ENCODE assay signal across 24 mouse cellular contexts in the genomic region with DNA sequence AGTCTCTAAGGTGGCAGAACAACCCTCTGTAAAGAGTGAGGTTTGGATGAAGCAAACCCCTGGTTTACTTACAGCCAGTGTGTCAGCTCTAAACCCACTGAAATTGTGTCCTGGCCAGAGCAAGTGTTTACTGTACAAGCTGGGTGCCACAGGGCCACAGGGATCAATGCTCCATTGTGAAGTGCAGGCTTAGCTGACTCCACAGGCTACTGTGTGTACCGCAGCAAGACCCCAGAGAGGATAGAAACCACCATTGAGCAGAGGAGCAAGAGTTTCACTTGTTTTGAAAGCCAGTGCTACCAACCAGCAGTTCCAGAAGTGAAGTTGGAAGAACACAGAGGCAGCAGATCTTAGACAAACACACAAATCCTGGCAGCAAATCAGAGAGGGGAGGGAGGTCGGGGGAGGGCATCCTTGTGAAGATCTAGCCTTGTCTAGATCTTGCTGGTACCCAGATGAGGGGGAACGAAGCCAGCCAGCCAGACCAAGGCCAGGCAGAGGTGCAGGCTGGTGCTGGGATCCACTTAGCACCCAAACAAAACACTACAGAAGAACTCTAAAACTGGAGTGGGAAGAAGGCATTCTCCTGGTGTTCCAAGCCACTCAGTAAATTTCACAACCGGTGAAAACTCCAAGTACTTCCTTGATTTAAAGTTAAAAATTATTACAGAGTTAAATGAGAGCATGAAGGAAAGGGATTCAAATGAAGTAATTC. TPM values are rescaled to one million over a fixed set of nuclear protein-coding genes. Genes with fewer than 3 reads are reported as not detected.
DNase-seq lines count a peak whose midpoint lies in the region; ATAC-seq and TF ChIP-seq lines count a peak whose summit lies in the region.
"Had no signal": no experiment of that assay in that cellular context is flagged by ENCODE, and none has a peak within 500 bp of the region (broad histone marks: within the 10 kb centered on the region; RNA-seq: fewer than 3 reads in every experiment).

No protein-coding gene starts in this region.

- H3K4me3 ChIP-seq in layer of hippocampus, adult 2 months = no peak overlapping the region
- no peak overlapping the region for H3K4me3 ChIP-seq in lung, postnatal 0 days (ENCODE audit: low read depth, low read length)
- H3K4me3 ChIP-seq: embryonic facial prominence, embryonic 12.5 days; erythroblast, embryonic 14.5 days; hindbrain, embryonic 10.5 days; kidney, embryonic 15.5 days; liver, embryonic 12.5 days; midbrain, embryonic 12.5 days; neural tube, embryonic 15.5 days had no signal

- no peaks in the 10 kb centered on the region for H3K27me3 ChIP-seq in lung, postnatal 0 days (replicated peaks; ENCODE audit: insufficient read depth, low read length)
- H3K27me3 ChIP-seq: embryonic facial prominence, embryonic 12.5 days; kidney, embryonic 15.5 days; liver, embryonic 12.5 days; midbrain, embryonic 12.5 days; neural tube, embryonic 15.5 days had no signal

- H3K4me1 ChIP-seq in lung, postnatal 0 days (ENCODE audit: insufficient read depth, low read depth, low read length) = peaks cover 6% of the 10 kb centered on the region; the same call in 1 of the 2 replicates
- H3K4me1 ChIP-seq: embryonic facial prominence, embryonic 12.5 days; kidney, embryonic 15.5 days; liver, embryonic 12.5 days; neural tube, embryonic 15.5 days had no signal

- H3K36me3 ChIP-seq in lung, postnatal 0 days (ENCODE audit: insufficient read depth, low read length) = no peaks in the 10 kb centered on the region
- H3K36me3 ChIP-seq: embryonic facial prominence, embryonic 12.5 days; hindbrain, embryonic 10.5 days; kidney, embryonic 15.5 days; liver, embryonic 12.5 days; midbrain, embryonic 12.5 days; neural tube, embryonic 15.5 days had no signal

- no peaks in the 10 kb centered on the region for H3K9me3 ChIP-seq in lung, postnatal 0 days (ENCODE audit: low read length)
- H3K9me3 ChIP-seq: embryonic facial prominence, embryonic 12.5 days; hindbrain, embryonic 10.5 days; kidney, embryonic 15.5 days; liver, embryonic 12.5 days; midbrain, embryonic 12.5 days; neural tube, embryonic 15.5 days had no signal

- DNase-seq in layer of hippocampus, adult 2 months (ENCODE audit: low spot score in 2 of 2) = no peak
- no peak for DNase-seq in layer of hippocampus, postnatal 36 days
- DNase-seq in right cerebral cortex, postnatal 10 days (ENCODE audit: low spot score in 2 of 2) = peak; percentile 34 to 36
- DNase-seq in right cerebral cortex, postnatal 25 days = no peak
- peak; percentile 84 for DNase-seq in lung, postnatal 0 days (ENCODE audit: low spot score)
- DNase-seq in embryo, embryonic 10.5 days (ENCODE audit: low spot score) = no peak
- DNase-seq: B cell, adult 2 months; cerebellum, adult 8-10 months; gastrocnemius, postnatal 14 days; kidney, postnatal 4 days; right cerebral cortex, adult 18-20 months; thymus, adult 18-20 months had no signal

- ATAC-seq in lung, postnatal 0 days = peak; percentile 92
- no peak for ATAC-seq in monocyte, adult 5-6 weeks (replicated peaks; ENCODE audit: insufficient number of reproducible peaks, low FRiP score, low TSS enrichment, poor library complexity, severe bottlenecking)
- ATAC-seq: forebrain, embryonic 14.5 days; hindbrain, postnatal 0 days; intestine, postnatal 0 days; liver, embryonic 12.5 days had no signal

- peak; percentile 88 for TF ChIP-seq EP300 in lung, postnatal 0 days (IDR thresholded peaks at IDR 0.05)

- 40% methylated on average over 4 of the region's 4 CpGs for WGBS in lung, postnatal 0 days

- no peak for TF ChIP-seq CTCF in layer of hippocampus, adult 2 months (conservative IDR thresholded peaks at IDR 0.05)
- TF ChIP-seq CTCF in lung, postnatal 0 days (IDR thresholded peaks at IDR 0.05) = no peak

- H3K27ac ChIP-seq in layer of hippocampus, adult 2 months = peak overlapping the region; percentile 39
- H3K27ac ChIP-seq in lung, postnatal 0 days (ENCODE audit: low read length) = peak overlapping the region; percentile 71
- H3K27ac ChIP-seq: embryonic facial prominence, embryonic 12.5 days; hindbrain, embryonic 10.5 days; hindbrain, postnatal 0 days; kidney, embryonic 15.5 days; liver, embryonic 12.5 days; macrophage; midbrain, embryonic 12.5 days; neural tube, embryonic 15.5 days had no signal

- H3K4me2 ChIP-seq in lung, postnatal 0 days (replicated peaks; ENCODE audit: low read depth, low read length) = no peak overlapping the region
- H3K4me2 ChIP-seq: embryonic facial prominence, embryonic 12.5 days; kidney, embryonic 15.5 days; liver, embryonic 12.5 days; midbrain, embryonic 12.5 days; neural tube, embryonic 15.5 days had no signal

- H3K9ac ChIP-seq in lung, postnatal 0 days (replicated peaks; ENCODE audit: low read depth) = no peak overlapping the region
- H3K9ac ChIP-seq: embryonic facial prominence, embryonic 12.5 days; kidney, embryonic 15.5 days; liver, embryonic 12.5 days; midbrain, embryonic 12.5 days; neural tube, embryonic 15.5 days had no signal

RNA-seq across cellular contexts. Expression of a gene that starts 39.6 kb away (rescaled TPM):
- total RNA-seq in layer of hippocampus, adult 2 months (2021) = 10 to 100 TPM; 21.1 to 26.4 TPM
- 10 to 100 TPM; 21.0 to 23.6 TPM for total RNA-seq in layer of hippocampus, postnatal 36 days (2021)
- polyA plus RNA-seq in lung, postnatal 0 days (2015; fragmentation: Nextera tagmentation; extraction: Ambion mirVana) = 35.9 and 42.3 TPM in 2 replicates
- total RNA-seq in monocyte, adult 5-6 weeks (2017) = 0.49 TPM in 1 of 3 replicates, not detected in the others
- polyA plus RNA-seq: erythroblast, embryonic 14.5 days had no signal

Comparison
In these comparisons a context has a peak if more than half of its experiments do, and no peak if none do; other contexts are left out.
1. DNase-seq: peak in right cerebral cortex, postnatal 10 days (2 of 2) and lung, postnatal 0 days (single experiment); none in layer of hippocampus, adult 2 months (0 of 2), layer of hippocampus, postnatal 36 days (0 of 2), right cerebral cortex, postnatal 25 days (single experiment) and embryo, embryonic 10.5 days (single experiment).
2. RNA of a gene that starts 39.6 kb away (total RNA-seq): 21.1 to 26.4 TPM in layer of hippocampus, adult 2 months and 21.0 to 23.6 TPM in layer of hippocampus, postnatal 36 days; 0.49 TPM in monocyte, adult 5-6 weeks; every median in the first group is over 10 times any median in the second.